Mouse (Mus musculus) heart, embryonic 12.5 days (tissue): ENCODE data around the gene Slk. TPM values are rescaled to one million over a fixed set of nuclear protein-coding genes. Genes with fewer than 3 reads are reported as not detected.

ENCODE experiments used
- ATAC-seq: fragments of 200-750 bp; cut with Nextera tagmentation; 2 replicates; pipeline ENCODE4 v1.8.0; 2017; ENCODE audit warnings: moderate TSS enrichment, moderate library complexity; ENCODE audit not compliant: insufficient number of reproducible peaks, low FRiP score
- H3K27ac ChIP-seq: fragments of 300-500 bp; sonication (generic); 2 replicates; pipeline ENCODE4 v1.5.1; 2016; ENCODE audit warnings: mild to moderate bottlenecking, moderate library complexity; ENCODE audit not compliant: poor library complexity, severe bottlenecking
- H3K27me3 ChIP-seq: fragments of 300-500 bp; sonication (generic); replicated peaks from 2 replicates; pipeline ENCODE4 v1.6.1; 2016; ENCODE audit warnings: mild to moderate bottlenecking, moderate library complexity
- H3K36me3 ChIP-seq: fragments of 300-500 bp; sonication (generic); 2 replicates; pipeline ENCODE4 v1.6.1; 2016; ENCODE audit warnings: mild to moderate bottlenecking, moderate library complexity
- H3K4me1 ChIP-seq: fragments of 300-500 bp; sonication (generic); replicated peaks from 2 replicates; pipeline ENCODE4 v1.6.1; 2016; ENCODE audit warnings: mild to moderate bottlenecking
- H3K4me2 ChIP-seq: fragments of 300-500 bp; sonication (generic); 2 replicates; pipeline ENCODE4 v1.6.1; 2016; ENCODE audit warnings: mild to moderate bottlenecking, moderate library complexity
- H3K4me3 ChIP-seq: fragments of 300-500 bp; sonication (generic); 2 replicates; pipeline ENCODE4 v1.5.1; 2016; ENCODE audit warnings: mild to moderate bottlenecking
- H3K9ac ChIP-seq: fragments of 300-500 bp; sonication (generic); 2 replicates; pipeline ENCODE4 v1.6.1; 2016; ENCODE audit warnings: mild to moderate bottlenecking, moderate library complexity
- H3K9me3 ChIP-seq: fragments of 300-500 bp; sonication (generic); replicated peaks from 2 replicates; pipeline ENCODE4 v1.6.1; 2016; ENCODE audit warnings: mild to moderate bottlenecking, moderate library complexity
- WGBS: fragments of 180-500 bp; shearing (Covaris S2); methylation state at CpG from one replicate; pipeline ENCODE4 v1.1.7; 2016; 5-methylcytosine and 5-hydroxymethylcytosine counted together
- polyA plus RNA-seq: library from polyadenylated mRNA; unstranded; fragments of >200 nt; fragmentation: Nextera tagmentation; extraction: Ambion mirVana; gene quantifications from 2 replicates; pipeline ENCODE4 v1.2.1, GENCODE M21; 2016

The Slk gene
- polyA plus RNA-seq, 1 experiment from 2014 or later, result 12.6 TPM

DNA sequence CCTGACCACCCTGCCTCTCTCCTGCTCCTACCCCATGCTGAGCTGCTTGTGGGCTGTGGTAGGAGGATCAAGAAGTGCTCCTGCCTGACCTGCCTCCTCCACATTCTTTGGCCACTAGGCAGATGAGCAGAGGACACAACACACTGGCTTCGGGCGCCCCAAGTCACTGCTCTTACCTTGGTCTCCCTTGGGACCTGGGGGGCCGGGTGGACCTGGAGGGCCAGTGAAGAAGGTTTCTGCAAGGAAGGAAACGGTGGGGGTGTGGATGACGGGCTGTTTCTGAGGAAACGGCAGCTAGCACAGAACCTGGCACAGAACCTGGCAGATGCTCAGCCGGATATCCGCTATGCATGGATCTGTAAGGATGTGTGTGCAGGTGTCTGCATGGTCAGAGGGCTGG is 73.7 kb downstream of the Slk start:
- no peak for ATAC-seq
- no peaks in the 10 kb centered on the region for H3K9me3 ChIP-seq
- H3K27ac ChIP-seq, result no peak overlapping the region
- H3K9ac ChIP-seq, result no peak overlapping the region
- 0 out of 2 replicates have a peak, but pooled peaks cover 5% of the 10 kb centered on the region for H3K4me1 ChIP-seq
- no peak overlapping the region for H3K4me2 ChIP-seq
- no peaks in the 10 kb centered on the region; the same call in 1 of the 2 replicates for H3K27me3 ChIP-seq
- H3K4me3 ChIP-seq, result no peak overlapping the region
- 81% methylated on average over 8 of the region's 8 CpGs for WGBS
- peaks cover 4% of the 10 kb centered on the region; the same call in 1 of the 2 replicates for H3K36me3 ChIP-seq

- 62% methylated on average over 11 of the region's 11 CpGs for WGBS
Observed at GRCm38 (mm10) chr19:47654896-47655295, 75.4 kb downstream of the Slk start.

GRCm38 (mm10) chr19:47658914-47659535 is 79.5 kb downstream of the Slk start:
- Histone ChIP-seq H3K4me1 (peaks cover 14% of the 10 kb centered on the region), H3K27ac (peak overlapping the region; percentile 68), H3K36me3 (no peaks in the 10 kb centered on the region), H3K27me3 (no peaks in the 10 kb centered on the region; the same call in 1 of the 2 replicates), H3K4me2 (0 out of 2 replicates have a peak overlapping the region, but pooled peaks have one; percentile 10), H3K9me3 (no peaks in the 10 kb centered on the region), H3K4me3 (no peak overlapping the region), H3K9ac (peak overlapping the region; percentile 2; the same call in 1 of the 2 replicates)
- ATAC-seq, result peak; percentile 85
- WGBS, result 9% methylated on average over 5 of the region's 5 CpGs

More at GRCm38 (mm10) chr19:47654896-47655295, 75.4 kb downstream of the Slk start:
- Histone ChIP-seq H3K36me3 (no peaks in the 10 kb centered on the region), H3K4me1 (peaks cover 14% of the 10 kb centered on the region), H3K9me3 (no peaks in the 10 kb centered on the region), H3K4me3 (no peak overlapping the region), H3K4me2 (no peak overlapping the region), H3K9ac (no peak overlapping the region), H3K27ac (no peak overlapping the region), H3K27me3 (no peaks in the 10 kb centered on the region; the same call in 1 of the 2 replicates)
- ATAC-seq, result no peak

GRCm38 (mm10) chr19:47659765-47660408 is 80.4 kb downstream of the Slk start:
- no peak for ATAC-seq

GRCm38 (mm10) chr19:47667601-47668000 is 88.1 kb downstream of the Slk start:
- Histone ChIP-seq H3K9ac (no peak overlapping the region), H3K4me3 (no peak overlapping the region), H3K27ac (no peak overlapping the region), H3K36me3 (no peaks in the 10 kb centered on the region), H3K9me3 (no peaks in the 10 kb centered on the region), H3K4me2 (no peak overlapping the region), H3K4me1 (peaks cover 10% of the 10 kb centered on the region), H3K27me3 (no peaks in the 10 kb centered on the region)
- ATAC-seq, result no peak
- WGBS, result 52% methylated on average over 8 of the region's 8 CpGs

More at GRCm38 (mm10) chr19:47659765-47660408, 80.4 kb downstream of the Slk start:
- Histone ChIP-seq H3K27me3 (no peaks in the 10 kb centered on the region; the same call in 1 of the 2 replicates), H3K36me3 (no peaks in the 10 kb centered on the region), H3K4me2 (no peak overlapping the region), H3K9me3 (no peaks in the 10 kb centered on the region), H3K4me1 (peaks cover 14% of the 10 kb centered on the region), H3K4me3 (no peak overlapping the region), H3K9ac (0 out of 2 replicates have a peak overlapping the region, but pooled peaks have one; percentile 2), H3K27ac (no peak overlapping the region)
- 79% methylated on average over 9 of the region's 9 CpGs for whole genome bisulfite sequencing

GRCm38 (mm10) chr19:47668399-47668798 is 88.9 kb downstream of the Slk start:
- Histone ChIP-seq H3K27me3 (no peaks in the 10 kb centered on the region), H3K4me3 (no peak overlapping the region), H3K9me3 (no peaks in the 10 kb centered on the region), H3K4me1 (peaks cover 10% of the 10 kb centered on the region), H3K27ac (no peak overlapping the region), H3K36me3 (no peaks in the 10 kb centered on the region), H3K9ac (no peak overlapping the region), H3K4me2 (no peak overlapping the region)
- 77% methylated on average over 9 of the region's 9 CpGs for WGBS
- no peak for ATAC-seq

DNA sequence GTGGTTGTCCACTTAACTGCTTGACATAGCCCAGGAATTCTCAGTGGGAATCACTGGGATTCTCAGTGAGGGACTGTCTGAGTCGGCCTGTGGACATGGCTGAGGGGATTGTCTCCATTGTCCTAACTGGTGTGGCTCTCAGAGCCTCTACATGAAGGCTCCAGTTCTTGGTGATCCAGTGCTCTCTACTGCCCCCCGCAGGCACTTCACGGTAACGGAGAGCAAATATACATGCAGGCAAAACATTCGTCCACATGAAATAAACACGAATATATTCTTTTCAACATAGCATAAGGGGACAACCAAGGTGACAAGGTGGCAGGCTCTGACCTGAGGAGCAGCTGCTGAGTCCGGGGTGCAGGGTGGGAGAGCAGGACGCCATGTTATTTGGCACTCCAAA is 94.9 kb downstream of the Slk start:
- Histone ChIP-seq H3K27me3 (no peaks in the 10 kb centered on the region), H3K9ac (no peak overlapping the region), H3K4me3 (no peak overlapping the region), H3K9me3 (no peaks in the 10 kb centered on the region), H3K36me3 (no peaks in the 10 kb centered on the region), H3K4me1 (peaks cover 10% of the 10 kb centered on the region), H3K27ac (no peak overlapping the region), H3K4me2 (no peak overlapping the region)
- ATAC-seq, result no peak
- WGBS, result 33% methylated on average over 8 of the region's 8 CpGs

DNA sequence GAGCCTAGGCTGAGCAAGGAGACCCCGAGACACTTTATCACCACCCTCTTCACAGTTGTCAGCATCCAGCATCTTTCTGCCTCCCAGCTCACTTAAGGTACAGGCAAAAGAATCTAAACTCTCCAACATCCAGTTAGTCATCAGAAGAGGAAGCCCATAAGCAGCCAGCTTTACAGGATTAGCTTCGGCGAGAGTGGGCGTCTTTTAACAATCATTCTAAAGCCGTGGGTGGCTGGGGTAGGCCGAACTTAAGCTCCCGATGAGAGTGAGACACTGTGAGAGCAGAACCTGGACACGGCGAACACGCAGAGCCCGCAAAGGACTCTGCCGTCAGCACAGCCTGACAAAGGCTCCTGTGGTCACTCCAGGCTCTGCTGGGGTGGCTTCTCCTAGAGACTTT is 99.2 kb downstream of the Slk start:
- Histone ChIP-seq H3K9me3 (no peaks in the 10 kb centered on the region), H3K4me2 (no peak overlapping the region), H3K4me3 (no peak overlapping the region), H3K27ac (no peak overlapping the region), H3K4me1 (no peaks in the 10 kb centered on the region), H3K27me3 (no peaks in the 10 kb centered on the region), H3K36me3 (no peaks in the 10 kb centered on the region), H3K9ac (no peak overlapping the region)
- 74% methylated on average over 12 of the region's 12 CpGs for WGBS
- no peak for ATAC-seq

GRCm38 (mm10) chr19:47689592-47689991 is 110.1 kb downstream of the Slk start:
- no peak for ATAC-seq
- 61% methylated on average over 7 of the region's 7 CpGs for WGBS
- no peak overlapping the region for H3K4me3 ChIP-seq

GRCm38 (mm10) chr19:47691994-47692393 is 112.5 kb downstream of the Slk start, which contains the start of gene Col17a1:
Gene Col17a1 (minus strand): TSS chr19:47692094.
- no peaks in the 10 kb centered on the region for H3K27me3 ChIP-seq
- H3K4me3 ChIP-seq, result no peak within 1 kb of the TSS
- H3K36me3 ChIP-seq, result no peaks in the 10 kb centered on the region
- H3K27ac ChIP-seq, result no peak within 1 kb of the TSS
- H3K4me1 ChIP-seq, result no peaks in the 10 kb centered on the region
- H3K4me2 ChIP-seq, result no peak within 1 kb of the TSS
- 75% methylated on average over 6 of the region's 6 CpGs for WGBS
- H3K9me3 ChIP-seq, result no peaks in the 10 kb centered on the region
- ATAC-seq, result no peak
- no peak within 1 kb of the TSS for H3K9ac ChIP-seq

More at GRCm38 (mm10) chr19:47689592-47689991, 110.1 kb downstream of the Slk start:
- H3K9ac ChIP-seq, result no peak overlapping the region
- no peak overlapping the region for H3K27ac ChIP-seq
- H3K36me3 ChIP-seq, result no peaks in the 10 kb centered on the region
- H3K27me3 ChIP-seq, result no peaks in the 10 kb centered on the region
- no peaks in the 10 kb centered on the region for H3K9me3 ChIP-seq
- no peaks in the 10 kb centered on the region for H3K4me1 ChIP-seq
- H3K4me2 ChIP-seq, result no peak overlapping the region
